Mouse (Mus musculus): ENCODE measurements around the gene Acot3. TPM values are rescaled to one million over a fixed set of nuclear protein-coding genes. Genes with fewer than 3 reads are reported as not detected.
"Not testable (repeated sequence)": the region's sequence is repeated elsewhere in the genome, so short reads cannot be mapped to it uniquely, and the experiment has no call there.

Gene Acot3
- polyA plus RNA-seq (2015; fragmentation: Nextera tagmentation; extraction: Ambion mirVana): 37.2 and 43.0 TPM in 2 replicates

- TF ChIP-seq CTCF (IDR thresholded peaks at IDR 0.05; ENCODE audit: low read depth): no peak
- no peak for TF ChIP-seq EP300 (IDR thresholded peaks at IDR 0.05; ENCODE audit: low read depth)
- ATAC-seq (no peak), DNase-seq (no peak)
- Histone ChIP-seq H3K4me3 (ENCODE audit: low read depth, low read length) (0 out of 2 replicates have a peak within 1 kb of the TSS, but pooled peaks have one; percentile 45), H3K4me1 (ENCODE audit: insufficient read depth) (0 out of 2 replicates have a peak, but pooled peaks cover 4% of the 10 kb centered on the region), H3K27ac (ENCODE audit: low read depth) (peak within 1 kb of the TSS; percentile 55), H3K27me3 (ENCODE audit: insufficient read depth, low read length) (peaks cover 15% of the 10 kb centered on the region; the same call in 1 of the 2 replicates), H3K4me2 (ENCODE audit: low read depth, low read length) (peak within 1 kb of the TSS; percentile 65; the same call in 1 of the 2 replicates), H3K9me3 (ENCODE audit: low read length) (no peaks in the 10 kb centered on the region), H3K36me3 (replicated peaks; ENCODE audit: insufficient read depth, low read length) (no peaks in the 10 kb centered on the region), H3K9ac (replicated peaks) (peak within 1 kb of the TSS; percentile 11; the same call in 1 of the 2 replicates)
- WGBS (ENCODE audit: insufficient replicate concordance): 29% methylated on average over 5 of the region's 5 CpGs
These were observed at the start of gene Acot3 for GRCm38 (mm10) chr12:84051937-84052474. Acot3 (plus strand) TSS chr12:84052144.

GRCm38 (mm10) chr12:84003866-84004265, 48.1 kb upstream of the Acot3 start:
- Histone ChIP-seq H3K27ac (ENCODE audit: low read depth) (no peak overlapping the region), H3K4me1 (ENCODE audit: insufficient read depth) (peaks cover 8% of the 10 kb centered on the region), H3K27me3 (ENCODE audit: insufficient read depth, low read length) (no peaks in the 10 kb centered on the region), H3K36me3 (replicated peaks; ENCODE audit: insufficient read depth, low read length) (no peaks in the 10 kb centered on the region), H3K4me2 (ENCODE audit: low read depth, low read length) (no peak overlapping the region), H3K9ac (replicated peaks) (no peak overlapping the region), H3K4me3 (ENCODE audit: low read depth, low read length) (no peak overlapping the region), H3K9me3 (ENCODE audit: low read length) (no peaks in the 10 kb centered on the region; the same call in 1 of the 2 replicates)
- 73% methylated on average over 1 of the region's 1 CpGs for WGBS (ENCODE audit: insufficient replicate concordance)
- no peak for TF ChIP-seq CTCF (IDR thresholded peaks at IDR 0.05; ENCODE audit: low read depth)
- no peak for TF ChIP-seq EP300 (IDR thresholded peaks at IDR 0.05; ENCODE audit: low read depth)
- ATAC-seq (no peak), DNase-seq (no peak)

GRCm38 (mm10) chr12:84008251-84008650, 43.7 kb upstream of the Acot3 start:
- H3K4me3 ChIP-seq (ENCODE audit: low read depth, low read length): no peak overlapping the region
- ATAC-seq: peak; percentile 20; the same call in 1 of the 2 replicates
- H3K27me3 ChIP-seq (ENCODE audit: insufficient read depth, low read length): no peaks in the 10 kb centered on the region
- peak; percentile 26 for DNase-seq
- TF ChIP-seq CTCF (IDR thresholded peaks at IDR 0.05; ENCODE audit: low read depth): no peak
- no peak for TF ChIP-seq EP300 (IDR thresholded peaks at IDR 0.05; ENCODE audit: low read depth)
- H3K4me1 ChIP-seq (ENCODE audit: insufficient read depth): peaks cover 13% of the 10 kb centered on the region
- no peak overlapping the region for H3K4me2 ChIP-seq (ENCODE audit: low read depth, low read length)
- 73% methylated on average over 11 of the region's 12 CpGs for WGBS (ENCODE audit: insufficient replicate concordance)
- no peaks in the 10 kb centered on the region for H3K9me3 ChIP-seq (ENCODE audit: low read length)
- H3K9ac ChIP-seq (replicated peaks): no peak overlapping the region; the same call in 1 of the 2 replicates
- H3K27ac ChIP-seq (ENCODE audit: low read depth): no peak overlapping the region
- H3K36me3 ChIP-seq (replicated peaks; ENCODE audit: insufficient read depth, low read length): no peaks in the 10 kb centered on the region

GRCm38 (mm10) chr12:84008729-84009128, 43.2 kb upstream of the Acot3 start:
- H3K9ac ChIP-seq (replicated peaks): no peak overlapping the region; the same call in 1 of the 2 replicates
- ATAC-seq (no peak), DNase-seq (no peak)
- H3K36me3 ChIP-seq (replicated peaks; ENCODE audit: insufficient read depth, low read length): no peaks in the 10 kb centered on the region
- peak overlapping the region; percentile 66; the same call in 1 of the 2 replicates for H3K4me2 ChIP-seq (ENCODE audit: low read depth, low read length)
- 57% methylated on average over 8 of the region's 8 CpGs for WGBS (ENCODE audit: insufficient replicate concordance)
- H3K4me3 ChIP-seq (ENCODE audit: low read depth, low read length): peak overlapping the region; percentile 41; the same call in 1 of the 2 replicates
- H3K27ac ChIP-seq (ENCODE audit: low read depth): no peak overlapping the region
- no peak for TF ChIP-seq EP300 (IDR thresholded peaks at IDR 0.05; ENCODE audit: low read depth)
- TF ChIP-seq CTCF (IDR thresholded peaks at IDR 0.05; ENCODE audit: low read depth): no peak
- H3K4me1 ChIP-seq (ENCODE audit: insufficient read depth): peaks cover 13% of the 10 kb centered on the region
- H3K9me3 ChIP-seq (ENCODE audit: low read length): no peaks in the 10 kb centered on the region
- no peaks in the 10 kb centered on the region for H3K27me3 ChIP-seq (ENCODE audit: insufficient read depth, low read length)

GRCm38 (mm10) chr12:84009171-84009965, 42.6 kb upstream of the Acot3 start, which contains the start of gene Acot1:
Acot1 (plus strand) TSS chr12:84009490.
- DNase-seq: peak; percentile 60
- 0 out of 2 replicates have a peak within 1 kb of the TSS, but pooled peaks have one; percentile 0 for H3K27ac ChIP-seq (ENCODE audit: low read depth)
- WGBS (ENCODE audit: insufficient replicate concordance): 1% methylated on average over 55 of the region's 70 CpGs
- peak within 1 kb of the TSS; percentile 66 for H3K4me2 ChIP-seq (ENCODE audit: low read depth, low read length)
- H3K27me3 ChIP-seq (ENCODE audit: insufficient read depth, low read length); H3K9me3 ChIP-seq (ENCODE audit: low read length); H3K36me3 ChIP-seq (replicated peaks; ENCODE audit: insufficient read depth, low read length): not testable (repeated sequence)
- H3K4me1 ChIP-seq (ENCODE audit: insufficient read depth): peaks cover 13% of the 10 kb centered on the region
- peak within 1 kb of the TSS; percentile 41 for H3K4me3 ChIP-seq (ENCODE audit: low read depth, low read length)
- peak; percentile 75 for ATAC-seq
- H3K9ac ChIP-seq (replicated peaks): peak within 1 kb of the TSS; percentile 23

GRCm38 (mm10) chr12:84010201-84010600, 41.7 kb upstream of the Acot3 start:
- Histone ChIP-seq H3K27me3 (ENCODE audit: insufficient read depth, low read length) (no peaks in the 10 kb centered on the region), H3K4me3 (ENCODE audit: low read depth, low read length) (peak overlapping the region; percentile 41; the same call in 1 of the 2 replicates), H3K9ac (replicated peaks) (no peak overlapping the region), H3K27ac (ENCODE audit: low read depth) (no peak overlapping the region), H3K36me3 (replicated peaks; ENCODE audit: insufficient read depth, low read length) (no peaks in the 10 kb centered on the region), H3K9me3 (ENCODE audit: low read length) (no peaks in the 10 kb centered on the region), H3K4me2 (ENCODE audit: low read depth, low read length) (peak overlapping the region; percentile 66), H3K4me1 (ENCODE audit: insufficient read depth) (peaks cover 13% of the 10 kb centered on the region)
- WGBS (ENCODE audit: insufficient replicate concordance): 66% methylated on average over 3 of the region's 3 CpGs
- DNase-seq: no peak
- ATAC-seq: no peak
- TF ChIP-seq EP300 (IDR thresholded peaks at IDR 0.05; ENCODE audit: low read depth): no peak
- TF ChIP-seq CTCF (IDR thresholded peaks at IDR 0.05; ENCODE audit: low read depth): no peak

All from liver, postnatal 0 days (tissue).